Mouse (Mus musculus) brain, adult 2 months (tissue): ENCODE measurements at regions not wholly inside any gene's neighbourhood (a gene's known extent, or its start where the extent isn't known, plus 50 kb on each side); places are given as distances from the start of the nearest gene placed in this dataset.
A peak's percentile ranks its signal among the peaks of the same experiment; 100 is the strongest.
"Not testable (repeated sequence)": the region's sequence is repeated elsewhere in the genome, so short reads cannot be mapped to it uniquely, and the experiment has no call there.

Experiments used
- DNase-seq: peaks from one replicate; pipeline ENCODE4 v3.0.0; 2011; ENCODE audit warnings: low read depth, low spot score

DNA sequence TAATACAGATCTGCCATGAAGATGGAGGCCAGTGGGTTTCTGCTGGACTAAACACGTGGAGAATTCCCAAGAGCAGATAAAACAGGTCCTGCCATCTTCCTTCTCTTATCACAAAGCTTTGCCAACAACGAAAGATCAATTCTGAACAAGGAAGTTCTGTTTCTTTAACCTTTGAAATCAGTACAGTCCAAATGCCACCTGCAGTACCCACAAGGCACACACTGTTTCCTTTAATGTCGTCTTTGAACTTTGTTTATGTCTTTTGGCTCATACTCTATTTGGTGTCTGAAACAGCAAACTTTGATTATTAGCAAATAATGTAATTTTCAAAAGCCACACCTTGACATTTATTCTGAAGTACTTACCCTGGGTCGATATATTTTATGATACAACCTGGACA lies 536.5 kb downstream of the Bckdhb start:
- DNase-seq = no peak

DNA sequence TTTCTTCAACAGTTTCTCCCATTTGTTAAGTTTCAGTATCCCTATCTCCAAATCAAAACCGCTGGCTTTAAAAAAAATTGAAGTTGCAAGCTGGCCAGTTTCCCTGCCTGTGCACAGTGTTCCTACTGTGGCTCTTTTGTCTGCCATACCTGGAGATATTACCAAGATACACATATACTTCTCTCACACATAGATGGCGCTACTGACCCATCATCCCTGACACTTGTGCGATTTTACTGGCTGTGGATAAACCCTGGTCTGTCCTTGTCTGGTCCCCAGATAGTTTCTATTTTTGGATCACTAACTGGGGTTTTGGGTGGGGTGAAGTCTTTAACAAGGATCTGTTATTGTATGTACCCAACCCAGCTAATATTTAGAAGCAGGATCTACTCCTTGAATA lies 541.8 kb downstream of the Bckdhb start:
- peak; percentile 49 for DNase-seq

DNA sequence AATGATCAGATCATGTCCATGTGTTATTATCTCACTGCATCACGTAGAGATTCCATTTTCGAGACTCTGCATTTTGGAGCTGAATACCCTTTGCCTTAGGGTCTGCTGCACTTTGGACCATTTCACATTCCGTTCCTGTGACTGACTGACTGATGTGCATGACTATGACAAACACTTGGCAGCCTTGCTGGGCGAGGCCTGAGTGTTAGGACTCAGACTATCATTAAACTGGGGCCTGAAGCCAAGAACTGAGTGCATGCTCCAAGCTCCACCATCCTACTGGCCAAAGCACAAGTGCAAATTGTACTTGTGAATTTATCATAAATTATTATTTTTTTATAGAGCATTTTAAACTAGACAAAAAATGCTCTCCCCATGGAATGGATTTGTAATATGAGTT lies 547.8 kb downstream of the Bckdhb start:
- DNase-seq = no peak

DNA sequence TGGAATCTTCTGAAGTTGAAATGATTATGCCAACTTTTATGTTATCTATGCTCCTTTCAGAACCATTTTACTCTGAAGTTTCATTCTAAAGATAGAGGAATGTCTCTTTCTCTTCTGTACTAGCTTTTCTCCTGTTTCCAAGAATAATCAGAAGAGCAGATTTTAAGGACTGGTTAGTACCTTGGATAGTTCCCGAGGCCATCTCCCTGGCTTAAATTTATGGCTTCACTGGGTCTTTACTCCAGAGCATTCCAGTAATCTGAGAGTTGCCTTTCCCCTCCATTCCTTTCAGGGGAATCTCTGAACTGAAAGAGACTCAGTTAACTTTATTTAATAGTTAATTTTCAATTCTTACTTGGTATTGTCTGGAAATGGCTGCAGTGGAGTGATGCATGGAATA lies 551.0 kb downstream of the Bckdhb start:
- no peak for DNase-seq

DNA sequence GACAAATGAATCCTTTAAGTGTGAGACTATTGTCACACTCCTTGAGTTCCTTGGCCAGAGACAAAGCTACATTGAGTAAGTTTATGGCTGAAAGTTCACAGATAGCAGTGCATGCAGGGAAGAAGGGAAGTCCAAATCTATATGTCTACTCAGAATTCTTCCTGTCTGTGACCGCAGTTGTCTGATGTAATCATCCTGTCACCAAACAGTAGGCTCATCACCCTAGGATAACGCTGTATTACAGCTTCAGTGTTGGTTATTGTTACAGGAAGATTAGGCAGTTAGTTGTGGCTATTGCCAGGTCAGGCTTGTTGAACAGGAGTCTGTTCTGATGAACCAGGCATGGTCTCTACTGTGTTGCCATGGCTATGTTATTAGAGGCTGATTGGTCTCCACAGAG lies 574.6 kb downstream of the Bckdhb start:
- no peak for DNase-seq

DNA sequence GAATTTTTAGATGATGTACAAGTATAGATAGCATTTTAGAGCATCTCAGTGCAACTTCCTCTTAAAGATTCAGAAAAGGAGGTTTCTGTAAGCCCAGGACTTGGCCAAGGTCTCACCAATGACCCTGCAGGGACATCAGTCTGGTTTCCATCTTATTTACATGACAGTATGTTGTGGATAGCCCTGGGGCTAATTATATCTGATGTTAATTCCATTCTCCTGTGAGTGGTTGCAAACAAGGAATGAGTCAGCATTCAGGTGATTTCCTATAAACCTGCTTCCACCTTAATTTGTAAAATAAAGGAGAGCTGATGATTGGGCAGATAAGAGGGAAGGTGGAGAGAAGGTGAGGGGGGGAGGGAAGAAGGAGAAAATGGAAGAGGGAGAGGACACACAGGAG lies 578.0 kb downstream of the Bckdhb start:
- DNase-seq = not testable (repeated sequence)

DNA sequence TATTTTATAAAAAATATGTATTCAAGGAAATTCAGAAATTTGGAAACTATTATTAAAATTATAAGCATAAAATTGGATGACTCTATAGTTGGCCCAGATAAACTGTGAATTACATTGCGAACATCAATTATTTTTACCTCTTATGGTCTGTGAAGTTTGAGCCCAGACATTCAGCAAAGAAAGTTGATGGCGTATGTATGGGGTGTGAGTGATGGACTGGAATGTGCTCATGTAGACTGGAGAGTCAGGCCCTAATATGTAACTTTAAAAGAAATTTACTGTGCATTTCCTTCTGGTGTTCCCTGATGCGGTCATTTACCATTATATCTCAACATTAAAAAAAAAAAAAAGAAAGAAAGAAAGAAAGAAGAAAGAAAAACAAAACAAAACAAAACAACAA lies 592.1 kb downstream of the Bckdhb start:
- no peak for DNase-seq

DNA sequence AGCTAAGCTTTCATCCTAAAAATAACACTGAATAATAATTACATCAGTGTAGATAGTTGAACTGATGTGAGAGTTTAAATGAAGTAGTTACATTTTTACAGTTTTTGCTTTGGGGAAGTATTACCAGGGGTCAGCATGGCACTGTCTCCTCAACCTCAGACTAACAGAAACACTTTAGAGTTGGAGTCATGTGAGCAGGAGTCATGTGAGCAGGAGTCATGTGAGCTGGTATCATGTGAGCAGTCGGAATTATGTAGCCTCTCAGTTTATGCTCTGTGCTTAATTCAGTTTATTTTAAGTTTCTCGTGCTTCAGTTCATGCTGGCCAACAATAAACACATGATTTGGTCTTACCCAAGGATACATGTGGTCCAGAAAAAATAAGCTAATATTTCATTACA lies 620.5 kb downstream of the Bckdhb start:
- no peak for DNase-seq

DNA sequence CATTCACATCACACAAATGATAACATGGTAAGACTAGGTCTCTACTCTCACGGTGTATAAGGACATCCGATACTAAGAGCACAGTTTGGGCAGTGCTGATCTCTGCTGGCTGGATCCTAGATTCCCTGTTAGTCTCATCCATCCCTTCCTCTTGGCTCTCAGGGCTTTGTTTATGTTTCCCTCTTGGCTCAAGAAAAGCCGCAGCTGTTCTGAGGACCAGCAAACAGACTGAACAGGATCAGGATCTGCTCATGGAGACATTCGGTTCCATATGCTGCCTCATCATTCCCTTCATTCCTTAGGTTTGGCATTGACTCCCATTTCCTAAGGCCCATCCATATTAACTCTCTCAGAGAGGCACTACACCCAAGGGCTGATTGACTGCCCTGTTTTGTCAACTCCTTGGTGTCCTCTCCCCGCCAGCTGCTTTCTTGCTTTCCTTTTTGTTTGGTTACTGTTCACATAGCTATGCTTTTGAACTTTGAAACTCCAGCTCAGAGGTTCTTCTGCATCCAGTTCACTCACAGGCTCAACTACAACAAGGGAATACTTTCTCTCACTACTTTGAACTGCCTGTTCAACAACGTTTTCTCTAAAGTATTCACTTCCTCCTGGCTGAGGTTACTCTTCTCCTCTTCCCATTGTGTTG lies 623.2 kb downstream of the Bckdhb start:
- no peak for DNase-seq

DNA sequence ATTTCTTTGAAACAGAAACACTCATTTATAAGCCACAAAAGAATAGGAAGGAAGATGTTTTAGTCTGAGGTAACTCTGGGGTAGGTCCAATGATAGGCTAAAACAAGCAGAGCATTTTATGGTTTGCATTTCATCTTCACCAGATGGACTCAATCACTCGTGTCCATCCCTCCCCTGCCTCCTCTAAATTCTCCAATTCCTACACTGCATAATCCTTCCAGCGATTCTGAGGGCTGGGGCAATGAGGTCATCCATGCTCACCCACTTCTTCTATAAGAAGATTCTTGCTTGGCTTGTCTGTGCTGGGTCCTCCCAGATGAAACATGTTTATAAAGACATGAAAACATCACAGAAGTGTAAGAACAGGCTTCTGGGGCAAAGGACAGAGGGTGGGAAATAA lies 630.3 kb downstream of the Bckdhb start:
- DNase-seq = no peak

DNA sequence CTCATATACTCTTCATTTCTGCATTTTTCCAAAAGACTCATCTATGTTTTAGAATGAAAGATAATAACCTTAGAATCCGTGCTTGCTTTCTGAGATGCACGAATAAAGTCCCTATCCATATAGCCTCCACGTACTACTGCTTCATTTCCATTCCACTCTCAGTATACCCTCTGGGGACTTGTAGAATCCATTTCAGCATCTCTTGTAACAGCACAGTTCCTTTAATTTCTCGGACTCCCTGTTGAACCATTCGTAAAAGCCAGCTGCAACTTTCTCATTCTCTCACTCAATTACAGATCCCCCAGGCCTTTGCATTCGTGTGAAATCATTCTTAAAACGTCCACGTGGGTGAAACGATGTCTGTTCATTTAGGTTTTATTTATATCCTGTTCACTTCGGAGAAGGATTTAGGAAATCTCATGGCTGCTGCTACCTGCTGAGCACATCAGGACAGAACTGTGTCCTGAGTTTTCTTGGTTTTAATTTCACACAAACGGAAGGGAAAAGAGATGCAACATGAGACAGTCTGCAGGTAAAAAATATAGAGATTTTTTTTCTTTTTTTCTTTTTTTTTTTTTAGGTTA lies 631.4 kb downstream of the Bckdhb start:
- DNase-seq = no peak

DNA sequence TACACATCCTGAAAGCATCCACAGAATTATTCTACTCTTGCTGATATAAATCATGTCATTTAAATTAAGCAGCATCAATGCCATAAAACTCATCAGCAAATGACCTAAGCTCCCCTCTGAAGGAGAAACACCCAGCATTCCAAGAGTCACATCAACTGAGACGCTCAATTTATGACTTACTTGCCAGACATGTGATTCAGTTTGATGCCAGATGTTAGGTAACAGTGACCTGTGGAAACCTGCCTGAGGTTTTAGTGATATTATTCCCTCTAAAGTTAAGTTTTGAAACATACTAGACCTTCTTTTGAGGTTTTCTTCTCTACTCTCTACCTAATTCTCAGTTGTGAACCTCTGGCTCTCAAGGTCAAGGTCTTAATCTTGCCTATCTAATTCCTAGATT lies 633.4 kb downstream of the Bckdhb start:
- no peak for DNase-seq

DNA sequence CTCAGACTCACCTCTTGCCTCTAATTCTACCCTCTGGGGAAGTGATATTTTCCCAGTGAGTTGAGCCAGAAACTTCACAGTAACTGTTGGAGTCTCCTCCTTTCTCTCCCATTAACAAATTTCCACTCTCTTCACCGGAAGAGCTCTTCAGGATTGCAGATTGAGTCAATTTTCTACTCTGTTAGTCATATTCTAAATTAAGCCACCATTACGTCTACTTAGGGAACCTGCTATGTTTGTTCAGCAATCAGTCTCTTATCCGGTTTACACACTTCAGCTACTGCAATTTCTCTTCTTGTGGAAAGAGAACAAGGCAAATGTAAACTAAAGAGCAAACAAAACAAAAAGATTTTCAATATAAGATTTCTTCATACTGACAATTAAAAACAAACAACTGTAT lies 644.6 kb downstream of the Bckdhb start:
- peak; percentile 27 for DNase-seq

DNA sequence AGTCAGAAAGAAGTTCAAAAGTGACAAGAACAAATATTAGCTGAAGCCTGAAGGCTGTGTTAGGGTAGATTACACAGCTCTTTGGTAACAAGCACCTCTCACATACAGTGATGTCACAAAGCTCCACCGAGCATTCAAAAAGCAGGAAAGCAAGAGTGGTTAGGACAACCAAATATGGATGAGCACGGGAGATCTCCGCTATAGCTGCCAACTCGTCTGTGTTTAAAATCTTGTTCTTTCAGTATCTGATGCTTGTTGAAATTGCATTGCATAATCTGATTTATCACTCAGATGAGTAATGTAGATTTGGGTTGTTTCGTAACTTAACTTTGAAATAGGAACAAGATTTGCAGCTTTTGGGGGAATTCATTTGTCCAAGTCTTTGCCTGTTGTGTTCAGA lies 652.8 kb downstream of the Bckdhb start:
- peak; percentile 4 for DNase-seq

DNA sequence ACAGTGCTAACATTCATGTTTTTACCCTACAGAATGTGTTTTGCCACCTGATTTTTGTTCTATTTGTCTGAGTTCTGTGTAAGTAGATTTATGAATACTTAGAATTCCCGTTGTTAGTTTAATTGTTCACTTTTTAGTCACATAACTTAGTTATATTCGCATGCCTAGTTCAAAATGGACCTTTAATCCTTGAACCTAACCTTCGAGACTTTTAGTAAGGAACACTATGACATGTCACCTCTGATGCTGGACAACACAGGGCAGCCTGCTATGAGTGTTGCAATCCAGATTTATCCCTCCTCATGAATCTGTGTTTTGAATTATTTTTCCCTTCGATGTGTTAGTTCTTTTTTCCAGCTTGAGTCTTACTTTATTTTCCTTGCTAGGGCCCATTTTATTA lies 662.8 kb downstream of the Bckdhb start:
- DNase-seq = no peak

DNA sequence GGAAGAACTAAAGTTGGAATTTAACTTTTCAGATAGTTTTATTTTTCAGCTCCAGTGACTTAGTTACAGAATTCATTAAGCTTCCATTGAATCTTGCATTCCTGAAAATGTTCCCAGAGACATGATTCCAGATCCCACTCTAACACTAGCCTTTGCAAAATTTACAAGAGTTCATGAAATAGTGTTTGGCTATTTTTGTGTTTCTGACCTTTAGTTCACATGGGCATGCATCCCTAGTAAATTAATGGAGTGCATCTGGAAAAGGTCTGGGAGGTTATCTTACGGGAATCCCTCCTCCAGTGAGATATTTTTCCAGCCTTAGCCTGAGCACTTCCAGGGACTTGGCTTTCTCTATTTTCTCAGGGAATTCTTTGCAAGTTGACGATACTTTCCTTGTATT lies 669.8 kb downstream of the Bckdhb start:
- no peak for DNase-seq
